Mouse (Mus musculus) frontal cortex, adult 2 months (tissue): Measurements from ENCODE around the gene Zbtb14. TPM values are rescaled to one million over a fixed set of nuclear protein-coding genes. Genes with fewer than 3 reads are reported as not detected.

Experiments used
- DNase-seq, 2 experiments: peaks; one replicate each; pipeline ENCODE4 v3.0.0; 2022; ENCODE audit warnings: low spot score in 1 of 2; ENCODE audit errors: extremely low spot score in 1 of 2
- polyA plus RNA-seq: library from polyadenylated mRNA; depleted of rRNA; stranded (reverse); fragments of >200 nt; gene quantifications from 2 replicates; pipeline ENCODE4 v1.2.3, GENCODE M21; 2012; rRNA removed

Gene Zbtb14
- polyA plus RNA-seq: 15.8 and 17.4 TPM in 2 replicates

DNA sequence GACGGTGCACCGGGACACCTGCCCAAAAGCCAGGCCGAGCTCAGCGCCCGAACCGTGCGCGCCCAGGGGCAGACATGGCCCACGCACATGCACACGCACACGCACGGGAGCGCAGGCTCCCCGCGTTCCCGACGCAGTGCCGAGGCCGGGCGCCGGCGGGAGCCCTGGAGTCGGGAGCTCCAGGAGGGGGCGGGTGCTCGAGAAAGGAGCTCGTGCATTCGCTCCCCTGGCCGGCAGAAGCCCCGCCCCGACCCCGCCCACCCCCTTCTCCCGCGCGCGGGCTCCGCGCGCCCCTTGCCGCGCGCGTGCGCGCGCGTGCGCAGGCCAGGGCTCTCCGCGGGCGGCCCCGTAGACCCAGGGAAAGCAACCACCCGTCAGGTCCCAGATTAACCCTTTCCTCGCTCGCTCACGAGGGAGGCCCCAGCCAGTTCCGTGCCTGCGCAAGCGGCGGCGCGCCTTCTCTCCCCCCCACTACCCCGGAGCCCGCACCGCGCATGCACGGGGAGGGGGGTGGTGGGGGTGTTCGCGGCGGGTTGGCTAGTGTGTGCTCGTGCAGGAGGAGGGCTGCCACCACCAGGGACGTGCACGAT lies at the start of gene Zbtb14:
Gene Zbtb14 (plus strand): TSS at position 540 of the 590 bp plus-strand sequence.
- peak; percentile 82 to 87 for DNase-seq

DNA sequence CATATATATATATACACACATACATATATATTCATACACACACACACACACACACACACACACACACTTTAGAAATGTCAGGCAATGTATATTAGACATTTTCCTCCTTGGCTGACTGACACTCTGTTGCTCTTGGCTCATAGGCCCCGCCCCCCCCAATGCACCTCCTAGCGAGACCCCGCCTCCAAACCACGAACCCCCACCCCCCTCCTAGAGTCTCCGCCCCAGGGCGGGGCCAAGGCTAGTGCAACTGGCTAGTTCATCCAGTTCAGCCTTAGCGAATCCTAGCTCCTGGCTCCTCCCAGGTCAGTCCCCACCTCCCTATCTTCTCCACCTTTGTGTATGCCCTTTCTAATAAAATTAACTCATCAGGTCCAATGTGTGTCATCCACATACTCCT lies 36.8 kb upstream of the Zbtb14 start:
- DNase-seq: no peak

DNA sequence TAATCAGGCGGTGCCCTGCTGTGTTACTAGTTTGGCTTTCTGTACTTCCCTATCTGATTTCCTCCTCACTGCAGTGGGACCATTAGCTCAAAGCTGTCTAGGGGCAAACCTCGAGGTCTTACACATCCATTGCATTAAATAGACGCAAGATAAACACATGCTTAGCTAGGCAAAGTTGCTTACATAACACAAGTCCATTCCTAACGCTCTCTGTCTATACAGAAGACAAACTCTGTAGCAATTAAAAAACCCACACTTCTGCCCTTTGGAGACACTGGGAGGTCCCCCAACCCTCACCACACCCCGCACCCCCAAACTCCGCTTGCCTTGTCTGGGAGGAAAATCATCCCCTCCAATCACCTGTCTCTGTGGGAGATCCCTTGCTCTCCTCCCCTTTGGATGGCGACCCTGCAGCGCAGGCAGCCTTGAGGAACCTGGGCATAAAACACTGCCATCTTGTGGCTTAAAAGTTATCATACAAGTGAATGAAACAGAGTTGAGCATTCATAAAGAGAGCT lies 33.8 kb upstream of the Zbtb14 start:
- peak in 1 of 2 experiments; percentile 80 for DNase-seq

DNA sequence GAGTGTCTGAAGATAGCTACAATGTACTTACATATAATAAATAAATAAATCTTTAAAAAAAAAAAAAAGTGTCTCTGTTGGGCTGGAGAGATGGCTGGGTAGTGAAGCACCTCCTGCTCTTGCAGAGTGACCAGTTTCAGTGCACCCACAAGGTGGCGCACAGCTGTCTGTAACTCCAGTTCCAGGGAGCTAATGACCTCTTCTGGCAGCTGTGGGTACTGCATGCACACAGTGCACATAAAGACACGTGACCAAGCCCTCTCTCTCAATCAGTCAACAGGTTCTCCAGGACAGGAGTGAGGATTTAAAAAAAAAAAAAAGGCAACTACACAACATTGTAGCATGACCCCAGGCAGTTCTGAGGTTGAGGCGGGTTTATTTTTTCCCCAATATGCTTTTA lies 17.8 kb upstream of the Zbtb14 start:
- no peak for DNase-seq

DNA sequence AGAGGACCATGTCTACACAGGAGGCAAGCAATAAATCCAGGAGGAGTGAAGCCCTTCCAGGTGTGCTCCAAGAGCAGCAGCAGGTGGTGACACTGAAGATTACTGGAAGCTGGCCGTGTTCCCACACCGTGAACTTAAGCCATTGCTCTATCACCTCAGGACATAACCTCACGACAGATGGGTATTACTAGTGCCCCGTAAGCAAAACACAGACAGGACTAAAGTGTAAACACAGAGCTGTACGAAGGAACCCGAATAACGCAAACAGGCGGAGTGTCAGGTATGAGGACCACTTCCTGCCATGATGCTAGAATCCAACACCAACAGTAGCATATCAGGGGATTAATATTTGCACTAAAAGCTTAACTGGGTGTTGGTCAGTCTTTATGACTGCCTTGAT lies 2.0 kb upstream of the Zbtb14 start:
- DNase-seq: no peak

DNA sequence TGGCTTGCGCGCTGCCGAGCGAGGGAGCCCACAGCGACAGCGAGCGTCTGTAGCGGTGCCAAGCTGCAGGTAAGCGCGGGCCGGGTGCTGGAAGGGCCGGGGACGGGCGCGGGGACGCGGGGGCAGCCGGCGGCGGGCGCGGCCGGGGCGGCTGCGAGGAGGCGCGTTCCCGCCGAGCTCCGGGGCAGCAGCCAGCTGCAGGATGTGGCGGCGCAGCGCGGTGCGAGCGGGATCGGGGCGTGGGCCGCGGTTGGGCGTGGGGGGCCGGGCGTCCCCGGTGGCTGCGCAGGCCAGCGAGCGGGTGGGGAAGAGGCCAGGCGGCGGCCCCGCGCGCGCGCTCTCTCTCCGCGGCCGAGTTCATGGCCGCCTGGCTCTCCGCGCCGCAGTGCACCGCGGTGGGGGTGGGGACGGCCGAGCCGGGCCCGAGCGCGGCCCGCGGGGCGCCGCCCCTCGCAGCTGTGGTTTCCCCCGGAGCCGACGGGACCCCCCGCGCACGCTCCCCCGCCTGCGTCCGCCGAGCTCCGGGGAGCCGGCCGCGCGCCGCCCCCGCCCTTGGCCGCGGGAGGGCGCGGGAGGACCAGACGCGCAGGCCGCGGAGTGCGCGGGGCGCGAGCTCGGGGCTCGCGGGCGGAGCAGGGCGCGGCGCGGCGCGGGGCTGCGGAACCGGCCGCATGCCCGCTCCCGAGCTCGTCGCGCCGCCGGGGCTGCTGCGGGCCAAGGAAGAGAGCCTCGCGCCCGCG lies 521 bp downstream of the Zbtb14 start:
- DNase-seq: peak in 1 of 2 experiments; percentile 67

DNA sequence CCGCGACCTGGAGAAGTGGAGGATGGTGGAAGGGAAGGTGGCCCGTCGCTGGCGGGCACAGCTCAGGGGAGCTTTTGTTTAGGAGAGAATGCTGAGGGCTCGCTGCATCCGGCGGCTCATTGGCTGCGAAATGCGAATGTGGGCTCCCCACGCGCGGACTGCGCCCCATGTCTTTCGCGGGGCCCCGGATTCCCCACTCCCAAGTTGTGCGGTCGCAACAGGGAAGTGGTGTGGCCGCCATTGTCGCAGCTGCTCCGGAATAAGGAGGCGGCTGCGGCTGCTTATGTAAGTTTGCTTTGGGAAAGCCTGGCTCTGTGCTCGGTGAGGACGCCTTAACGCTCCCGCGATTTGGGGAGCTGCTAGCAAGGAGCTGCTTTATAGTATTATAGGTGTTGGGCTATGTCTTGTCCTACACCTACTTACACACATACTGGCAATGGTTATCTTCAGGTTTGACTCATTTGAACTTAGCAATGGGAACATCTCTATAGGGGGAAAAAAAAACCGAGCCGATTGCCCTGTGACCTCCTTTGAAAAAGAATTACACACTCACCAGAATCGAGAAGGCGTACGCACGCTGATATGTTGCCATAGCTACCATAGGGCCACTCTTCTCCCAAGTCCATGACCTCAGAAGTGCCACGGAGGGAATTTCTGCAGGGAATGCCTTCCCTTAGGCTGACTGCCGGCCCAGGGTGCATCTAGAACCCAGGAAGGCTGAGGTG lies 1.3 kb downstream of the Zbtb14 start:
- peak; percentile 64 to 80 for DNase-seq

DNA sequence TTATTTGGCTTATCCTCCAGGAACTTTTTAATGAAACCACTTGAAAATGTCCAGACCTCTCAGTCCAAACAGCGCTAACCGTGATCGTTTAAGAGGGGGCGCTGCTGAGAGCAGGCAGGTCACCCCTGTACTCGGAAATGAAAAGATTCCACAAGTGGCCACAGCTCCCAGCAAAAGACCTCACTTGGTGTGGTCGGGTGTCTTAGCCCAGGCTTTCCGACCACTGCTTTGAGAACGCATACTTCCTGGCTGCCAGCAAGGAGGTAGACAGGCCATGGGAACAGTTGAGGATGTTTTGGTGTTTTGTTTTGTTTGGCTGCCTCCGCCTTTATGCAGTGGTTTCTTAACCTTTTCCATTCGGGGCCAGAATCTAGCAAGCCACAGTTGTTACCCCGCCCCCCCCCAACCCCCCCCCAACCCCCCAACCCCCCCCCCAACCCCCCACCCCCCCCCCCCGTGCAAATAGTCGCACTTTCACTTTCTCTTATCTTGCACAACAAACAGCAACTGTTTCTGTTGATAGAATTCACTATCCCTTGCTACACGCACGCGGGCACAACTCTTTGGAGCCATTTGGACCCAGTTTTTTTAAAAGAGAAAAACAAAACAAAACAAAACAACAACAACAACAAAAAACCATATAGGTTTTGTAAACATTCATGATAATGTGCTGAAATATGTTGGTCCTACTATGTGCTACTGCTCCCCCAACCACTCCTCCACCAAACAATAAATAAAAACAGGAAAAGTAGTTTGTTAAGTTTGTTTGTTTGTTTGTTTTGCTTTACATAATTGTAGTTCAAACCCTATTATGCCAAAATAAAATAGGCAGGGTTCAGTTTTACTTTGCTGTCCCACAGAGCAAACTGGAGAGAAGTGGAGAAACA lies 13.5 kb downstream of the Zbtb14 start:
- no peak for DNase-seq

DNA sequence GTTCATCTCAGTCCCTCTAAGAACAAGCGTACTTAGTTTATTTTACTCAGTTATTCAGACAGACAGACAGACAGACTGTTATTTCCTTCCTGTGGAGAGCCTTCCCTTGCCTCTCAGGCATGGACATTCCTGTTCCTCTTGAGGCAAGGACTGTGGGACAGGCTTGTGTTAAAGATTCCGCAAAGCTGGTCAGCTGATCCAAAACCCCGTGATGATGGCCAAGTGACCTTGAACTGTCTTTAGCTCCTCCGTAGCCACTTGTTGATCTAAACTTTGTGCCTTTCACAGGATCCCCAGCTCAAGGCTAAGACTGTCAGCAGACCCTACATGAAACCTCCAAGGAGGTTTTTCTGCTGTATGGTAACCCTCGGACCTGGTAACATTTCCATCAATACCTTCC lies 14.3 kb downstream of the Zbtb14 start:
- no peak for DNase-seq

DNA sequence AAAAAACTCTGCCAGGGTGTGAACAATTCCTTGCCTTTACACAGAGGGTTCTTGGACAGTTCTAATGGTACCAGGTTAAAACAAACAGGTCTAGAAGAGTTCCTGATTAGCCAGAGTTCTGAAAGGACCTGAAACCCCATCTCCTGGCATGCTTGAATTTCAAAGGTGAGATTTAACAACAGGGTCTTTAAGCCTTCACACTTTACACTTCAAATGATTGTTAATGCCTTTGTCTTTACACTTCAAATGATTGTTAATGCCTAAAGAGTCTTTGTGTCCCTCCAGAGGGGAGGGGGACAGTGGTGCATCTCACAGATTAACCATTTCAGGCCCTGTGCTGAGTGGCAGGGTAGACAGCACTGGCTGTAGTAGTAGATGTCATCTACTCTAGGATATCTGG lies 15.2 kb downstream of the Zbtb14 start:
- DNase-seq: no peak

DNA sequence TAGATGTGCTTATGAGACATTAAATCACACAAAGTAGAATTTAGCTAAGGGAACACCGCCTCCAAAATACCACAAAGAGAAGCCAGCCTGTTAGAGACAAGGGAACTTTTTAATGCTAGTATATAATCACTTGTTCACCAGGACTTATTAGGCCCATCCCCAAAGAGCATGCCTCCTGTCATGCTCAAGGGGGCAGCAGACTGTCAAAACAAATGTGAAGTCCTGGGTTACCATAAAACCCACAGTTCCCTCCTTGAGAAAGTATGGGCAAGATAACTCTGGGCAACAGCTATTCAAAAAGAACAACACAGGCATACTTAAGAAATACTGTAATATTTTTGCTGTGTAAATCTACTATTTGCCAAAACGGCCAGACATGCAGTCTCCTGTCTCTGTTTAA lies 18.3 kb downstream of the Zbtb14 start:
- DNase-seq: no peak

DNA sequence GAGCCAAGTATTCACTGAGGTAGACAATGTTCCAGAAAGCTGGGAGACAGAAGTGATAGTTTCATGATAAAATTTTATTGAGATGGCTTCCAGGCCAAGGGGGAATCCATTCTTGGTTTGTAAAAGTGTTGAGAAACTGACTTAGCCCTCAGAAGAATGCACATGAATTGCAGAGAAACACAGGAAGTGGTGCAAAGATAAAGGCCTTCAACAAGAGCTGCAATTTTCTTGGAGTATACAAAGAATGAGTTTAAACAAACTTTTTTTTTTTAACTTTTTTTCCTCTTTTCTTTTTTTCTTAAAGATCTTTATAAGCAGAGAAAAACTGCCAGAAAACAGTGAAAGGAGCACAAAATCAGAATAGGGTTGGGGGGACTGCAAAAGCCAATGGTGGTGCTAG lies 33.3 kb downstream of the Zbtb14 start:
- no peak for DNase-seq

DNA sequence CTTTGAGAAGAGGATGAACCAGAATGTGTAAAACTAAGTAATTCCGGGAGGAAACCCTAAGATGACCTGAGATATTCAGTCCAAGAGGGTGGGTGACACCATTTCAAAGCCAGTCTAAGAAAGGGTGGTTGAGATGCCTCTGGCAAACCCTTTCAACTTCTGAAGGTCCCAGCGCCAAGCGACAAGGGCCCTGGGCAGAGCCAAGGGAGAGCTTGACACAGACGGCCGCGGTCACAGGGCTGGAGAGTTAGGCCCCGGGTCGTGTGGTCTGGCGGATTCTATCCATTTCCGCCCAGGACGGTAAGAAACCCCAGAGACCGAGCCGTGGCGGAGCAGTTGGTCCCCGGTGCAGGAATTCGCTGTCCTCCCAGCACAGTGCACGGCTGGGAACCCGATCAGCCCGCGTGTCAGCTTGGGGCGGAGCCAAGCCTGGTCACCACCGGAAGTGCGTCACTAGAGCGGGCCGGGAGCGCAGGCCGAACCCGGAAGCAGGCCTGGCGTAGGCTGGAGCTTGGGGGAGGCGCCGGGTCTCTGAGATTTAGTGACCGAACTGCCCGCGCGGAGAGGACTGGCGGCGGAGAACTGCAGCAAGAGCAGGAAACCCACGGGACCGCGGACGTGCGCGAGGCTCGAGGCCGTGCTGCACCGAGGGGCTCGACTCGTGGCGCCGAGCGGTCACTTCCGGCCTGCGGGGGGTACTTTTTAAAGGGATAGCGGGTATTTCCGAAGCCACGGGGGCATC lies 34.2 kb downstream of the Zbtb14 start:
- DNase-seq: peak; percentile 85 to 96

DNA sequence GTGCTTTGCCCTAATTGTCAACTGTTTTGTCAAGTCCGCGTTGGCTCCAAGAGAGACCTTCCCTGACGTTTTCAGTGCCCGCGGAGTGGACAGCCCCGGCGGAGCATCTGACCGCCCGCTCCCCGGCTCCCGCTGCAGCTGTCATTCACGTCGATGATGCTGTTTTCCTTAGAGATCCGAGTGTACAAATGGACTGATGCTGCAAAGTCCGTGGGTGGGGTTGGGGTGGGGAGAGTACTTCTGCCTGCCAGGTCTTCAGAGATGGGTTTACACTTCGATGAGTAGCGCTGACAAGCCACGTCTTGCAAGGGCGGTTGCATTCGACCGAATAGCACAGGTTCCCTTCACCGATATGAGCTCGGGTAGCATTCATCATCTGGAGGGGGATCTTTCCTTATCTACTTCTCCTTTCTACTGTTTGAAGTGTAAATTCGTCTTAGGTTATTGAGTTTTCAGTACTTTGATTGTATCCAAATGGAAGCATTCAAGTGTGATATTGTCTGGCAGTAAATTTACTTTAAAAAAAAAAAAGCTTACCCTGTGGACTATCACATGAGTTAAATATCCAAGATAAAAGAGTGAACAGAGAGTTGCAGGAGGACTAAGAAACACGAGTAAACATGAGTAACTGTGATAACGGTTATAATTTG lies 35.0 kb downstream of the Zbtb14 start:
- DNase-seq: no peak

DNA sequence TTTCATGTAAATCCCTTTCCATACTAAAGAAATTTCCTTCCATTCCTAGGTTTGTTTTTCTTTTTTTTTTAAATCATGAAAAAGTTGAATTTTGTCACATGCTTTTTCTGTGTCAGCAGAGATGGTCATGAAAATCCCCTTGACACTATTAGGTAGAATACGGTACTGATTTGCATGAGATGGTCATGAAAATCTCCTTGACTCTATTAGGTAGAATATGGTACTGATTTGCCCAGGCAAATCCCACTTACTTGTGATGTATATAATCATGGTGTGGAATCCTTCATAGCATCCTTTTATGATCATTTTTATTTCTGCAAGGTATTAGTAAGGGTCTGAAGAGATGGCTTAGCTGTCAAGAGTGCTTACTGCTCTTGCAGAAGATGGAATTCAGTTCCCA lies 38.7 kb downstream of the Zbtb14 start:
- no peak for DNase-seq

DNA sequence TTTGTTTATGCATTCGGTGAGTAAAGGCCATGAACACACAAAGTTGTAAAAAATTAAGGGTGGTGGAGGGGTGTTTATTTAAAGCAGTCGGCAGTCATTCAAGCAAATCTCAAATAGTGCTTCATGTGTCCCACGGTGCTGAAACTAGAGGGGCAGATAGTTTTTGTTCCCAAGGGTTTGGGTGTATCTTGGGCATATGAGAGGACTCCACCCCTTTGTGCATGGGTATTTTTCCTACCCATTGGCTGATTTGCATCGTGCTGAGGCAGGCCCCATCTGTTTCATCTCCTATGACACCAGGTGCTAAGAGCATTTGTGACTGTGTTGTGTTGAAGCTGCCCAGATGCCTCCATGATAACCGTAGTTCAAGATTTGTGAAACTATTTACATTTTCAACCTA lies 55.0 kb downstream of the Zbtb14 start:
- DNase-seq: no peak

DNA sequence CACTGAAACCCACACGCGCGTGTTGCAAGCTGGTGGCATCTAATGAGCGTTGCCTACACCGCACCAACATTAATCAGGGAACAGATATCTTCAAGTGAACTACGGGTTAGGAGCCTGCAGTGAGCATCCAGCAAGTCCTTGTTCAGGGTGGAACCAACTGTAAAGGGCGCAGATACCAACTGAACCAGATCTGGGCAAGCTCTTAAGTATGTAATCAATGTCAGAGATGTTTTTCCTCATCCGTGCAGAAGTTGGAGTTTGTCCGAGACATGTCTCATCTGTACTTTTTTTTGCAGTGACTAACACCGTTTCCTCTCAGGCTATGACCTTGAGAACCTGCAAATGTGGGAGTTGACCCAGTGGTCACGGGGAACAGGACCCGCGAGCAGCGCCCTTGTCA lies 55.6 kb downstream of the Zbtb14 start:
- DNase-seq: no peak

DNA sequence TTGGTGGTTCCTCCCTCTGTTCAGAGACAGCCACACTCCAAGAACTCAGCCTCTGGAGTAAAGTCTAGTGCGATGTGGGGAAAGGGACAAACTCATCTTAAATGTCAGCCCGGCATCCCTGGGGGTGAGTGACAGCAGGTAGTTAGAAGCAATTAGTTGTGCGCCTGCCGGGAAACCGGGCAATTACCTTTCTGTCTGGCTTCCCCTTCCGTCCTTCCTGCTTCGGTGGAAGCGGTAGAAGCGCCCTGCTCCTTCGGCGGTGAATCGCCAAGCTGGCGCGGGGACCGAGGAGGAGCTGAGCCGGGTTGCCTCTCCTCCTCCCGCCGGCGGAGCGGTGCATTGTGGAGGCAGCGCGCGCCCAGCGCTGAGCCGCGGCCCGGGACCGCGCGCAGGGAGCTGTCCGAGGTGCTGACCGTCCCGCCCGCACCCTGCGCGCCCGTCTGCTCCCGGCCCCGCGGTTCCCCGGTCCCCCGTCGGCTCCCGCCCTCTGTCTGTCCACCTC lies 56.2 kb downstream of the Zbtb14 start, which contains the start of gene Akain1:
Gene Akain1 (plus strand): TSS at position 337 of the 502 bp plus-strand sequence.
- DNase-seq: peak in 1 of 2 experiments; percentile 45
